Mouse (Mus musculus) lung, postnatal 0 days (tissue): ENCODE measurements at regions not wholly inside any gene's neighbourhood (a gene's known extent, or its start where the extent isn't known, plus 50 kb on each side); places are given as distances from the start of the nearest gene placed in this dataset.

Source experiments
- CTCF ChIP-seq: IDR thresholded peaks from 2 replicates; pipeline ENCODE4 v1.5.1; 2016; ENCODE audit warnings: antibody characterized with exemption, mild to moderate bottlenecking
- EP300 ChIP-seq: IDR thresholded peaks from 2 replicates; pipeline ENCODE4 v1.6.1; 2016; ENCODE audit warnings: antibody characterized with exemption, mild to moderate bottlenecking, control low read depth

GRCm38 (mm10) chr3:57093201-57093940, 208.4 kb downstream of the Tm4sf1 start:
- no peak for TF ChIP-seq CTCF
- no peak for TF ChIP-seq EP300
